Mouse (Mus musculus): ENCODE measurements around the gene Armh3. TPM values are rescaled to one million over a fixed set of nuclear protein-coding genes. Genes with fewer than 3 reads are reported as not detected.

Gene Armh3
- polyA plus RNA-seq, 1 experiment from 2014 or later, result 17.0 TPM

- Histone ChIP-seq H3K4me1 (ENCODE audit: control insufficient read depth, insufficient read depth, low read length) (peaks cover 39% of the 10 kb centered on the region), H3K27ac (ENCODE audit: low read depth, low read length) (no peak overlapping the region), H3K36me3 (ENCODE audit: control insufficient read depth, insufficient read depth, low read length) (peaks cover 49% of the 10 kb centered on the region), H3K27me3 (ENCODE audit: control insufficient read depth, insufficient read depth, low read length) (no peaks in the 10 kb centered on the region), H3K4me3 (ENCODE audit: low read length) (peak overlapping the region; percentile 83), H3K4me2 (replicated peaks; ENCODE audit: low read depth, low read length) (peak overlapping the region; percentile 97), H3K9ac (ENCODE audit: low read depth, low read length) (peak overlapping the region; percentile 88), H3K9me3 (ENCODE audit: control insufficient read depth, low read length) (no peaks in the 10 kb centered on the region)
- no peak for ATAC-seq (ENCODE audit: low FRiP score, low TSS enrichment)
- WGBS, result 86% methylated on average over 13 of the region's 13 CpGs
Measured at GRCm38 (mm10) chr19:46036477-46037242, 38.4 kb upstream of the Armh3 start.

DNA sequence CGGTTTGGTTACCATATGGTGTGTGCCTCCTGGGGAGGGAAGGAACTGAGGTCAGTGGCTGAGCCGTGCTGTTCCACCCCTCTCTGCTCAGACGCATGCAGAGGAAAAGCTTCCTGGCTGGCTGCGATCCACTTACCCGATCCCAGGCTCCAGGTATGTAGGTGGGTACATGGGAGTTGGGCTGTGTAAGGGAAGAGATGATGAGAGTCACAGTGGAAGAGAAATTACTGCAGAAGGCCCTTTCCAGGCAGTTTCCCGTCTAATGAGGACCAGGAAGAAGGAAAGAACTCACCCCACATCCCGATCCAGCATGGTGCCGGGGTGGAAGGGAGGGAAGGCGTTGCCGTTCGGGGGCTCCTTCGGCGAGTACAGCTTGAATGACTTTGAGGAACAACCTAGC is 37.7 kb upstream of the Armh3 start:
- Histone ChIP-seq H3K4me2 (replicated peaks; ENCODE audit: low read depth, low read length) (no peak overlapping the region; the same call in 1 of the 2 replicates), H3K36me3 (ENCODE audit: control insufficient read depth, insufficient read depth, low read length) (peaks cover 54% of the 10 kb centered on the region), H3K27ac (ENCODE audit: low read depth, low read length) (no peak overlapping the region), H3K9me3 (ENCODE audit: control insufficient read depth, low read length) (no peaks in the 10 kb centered on the region), H3K9ac (ENCODE audit: low read depth, low read length) (peak overlapping the region; percentile 28; the same call in 1 of the 2 replicates), H3K4me3 (ENCODE audit: low read length) (no peak overlapping the region), H3K27me3 (ENCODE audit: control insufficient read depth, insufficient read depth, low read length) (no peaks in the 10 kb centered on the region), H3K4me1 (ENCODE audit: control insufficient read depth, insufficient read depth, low read length) (peaks cover 32% of the 10 kb centered on the region)
- WGBS, result 94% methylated on average over 13 of the region's 13 CpGs
- ATAC-seq (ENCODE audit: low FRiP score, low TSS enrichment), result no peak

DNA sequence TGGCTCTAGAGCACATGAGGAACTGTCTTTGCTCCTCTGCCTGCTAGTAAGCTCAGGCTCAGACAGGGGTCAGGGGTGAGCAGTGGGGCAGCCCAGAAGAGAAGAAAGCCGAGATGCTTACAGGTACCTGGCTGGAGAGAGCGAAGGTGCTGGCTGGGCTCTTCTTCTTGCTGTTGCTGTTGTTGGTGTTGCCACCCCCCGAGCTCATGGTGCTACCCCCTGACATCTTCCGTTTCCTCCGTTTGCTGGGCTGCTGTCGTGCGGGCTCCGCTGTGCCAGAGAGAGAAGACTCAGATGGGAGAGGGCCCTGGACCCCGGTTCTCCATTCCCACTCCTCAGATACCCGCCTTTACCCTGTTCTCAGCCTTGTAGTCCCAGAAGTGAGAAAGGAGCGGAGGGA is 35.6 kb upstream of the Armh3 start:
- Histone ChIP-seq H3K9ac (ENCODE audit: low read depth, low read length) (no peak overlapping the region), H3K4me3 (ENCODE audit: low read length) (no peak overlapping the region), H3K36me3 (ENCODE audit: control insufficient read depth, insufficient read depth, low read length) (peaks cover 63% of the 10 kb centered on the region), H3K4me1 (ENCODE audit: control insufficient read depth, insufficient read depth, low read length) (peaks cover 20% of the 10 kb centered on the region), H3K27ac (ENCODE audit: low read depth, low read length) (no peak overlapping the region), H3K27me3 (ENCODE audit: control insufficient read depth, insufficient read depth, low read length) (no peaks in the 10 kb centered on the region), H3K4me2 (replicated peaks; ENCODE audit: low read depth, low read length) (no peak overlapping the region), H3K9me3 (ENCODE audit: control insufficient read depth, low read length) (peaks cover 5% of the 10 kb centered on the region; the same call in 1 of the 2 replicates)
- WGBS, result 98% methylated on average over 11 of the region's 11 CpGs
- no peak for ATAC-seq (ENCODE audit: low FRiP score, low TSS enrichment)

GRCm38 (mm10) chr19:46032731-46033510 is 34.6 kb upstream of the Armh3 start:
- H3K27me3 ChIP-seq (ENCODE audit: control insufficient read depth, insufficient read depth, low read length), result no peaks in the 10 kb centered on the region
- peaks cover 63% of the 10 kb centered on the region for H3K36me3 ChIP-seq (ENCODE audit: control insufficient read depth, insufficient read depth, low read length)
- WGBS, result 73% methylated on average over 26 of the region's 26 CpGs
- no peak overlapping the region for H3K4me3 ChIP-seq (ENCODE audit: low read length)
- no peak overlapping the region for H3K9ac ChIP-seq (ENCODE audit: low read depth, low read length)
- no peak overlapping the region for H3K27ac ChIP-seq (ENCODE audit: low read depth, low read length)
- peaks cover 5% of the 10 kb centered on the region; the same call in 1 of the 2 replicates for H3K9me3 ChIP-seq (ENCODE audit: control insufficient read depth, low read length)
- no peak overlapping the region for H3K4me2 ChIP-seq (replicated peaks; ENCODE audit: low read depth, low read length)
- ATAC-seq (ENCODE audit: low FRiP score, low TSS enrichment), result no peak
- H3K4me1 ChIP-seq (ENCODE audit: control insufficient read depth, insufficient read depth, low read length), result peaks cover 13% of the 10 kb centered on the region

DNA sequence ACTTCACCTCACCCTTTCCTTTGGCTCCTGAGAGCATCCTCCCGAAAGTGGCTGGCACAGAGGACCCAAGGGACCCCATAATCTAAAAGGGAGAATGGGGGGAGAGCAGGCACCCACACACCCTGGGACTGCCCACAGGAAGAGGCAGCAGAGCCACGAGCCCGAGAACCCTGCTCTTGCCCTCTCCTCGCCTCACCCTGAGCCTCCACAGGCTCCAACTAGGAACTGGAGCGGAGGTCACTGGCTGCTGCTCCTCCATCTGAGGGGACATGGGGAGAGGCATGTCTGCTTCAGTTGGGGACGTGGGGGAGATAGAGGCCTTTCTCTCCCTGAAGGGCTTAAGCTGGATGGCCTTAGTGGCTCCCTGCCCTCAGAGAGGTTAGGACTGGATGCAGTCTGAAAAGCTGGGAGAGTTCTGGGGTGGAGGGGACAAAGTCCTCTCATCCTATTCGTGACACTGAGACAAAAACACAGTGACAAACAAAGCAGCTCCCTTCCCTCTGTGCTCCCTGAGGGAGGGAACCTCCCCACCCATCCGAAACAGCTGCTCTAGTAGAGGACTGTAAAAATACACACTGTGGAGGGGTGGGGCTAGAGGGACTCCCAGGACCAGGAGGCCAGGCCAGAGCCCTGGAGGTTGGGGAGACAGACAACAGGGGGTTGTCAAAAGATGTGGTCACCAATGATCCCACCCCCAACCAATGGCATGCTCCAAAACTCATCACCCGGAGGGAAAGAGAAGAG is 33.6 kb upstream of the Armh3 start:
- H3K4me2 ChIP-seq (replicated peaks; ENCODE audit: low read depth, low read length), result no peak overlapping the region
- H3K27ac ChIP-seq (ENCODE audit: low read depth, low read length), result no peak overlapping the region
- ATAC-seq (ENCODE audit: low FRiP score, low TSS enrichment), result no peak
- H3K36me3 ChIP-seq (ENCODE audit: control insufficient read depth, insufficient read depth, low read length), result peaks cover 63% of the 10 kb centered on the region
- H3K27me3 ChIP-seq (ENCODE audit: control insufficient read depth, insufficient read depth, low read length), result no peaks in the 10 kb centered on the region
- H3K4me1 ChIP-seq (ENCODE audit: control insufficient read depth, insufficient read depth, low read length), result peaks cover 2% of the 10 kb centered on the region; the same call in 1 of the 2 replicates
- no peak overlapping the region for H3K4me3 ChIP-seq (ENCODE audit: low read length)
- H3K9ac ChIP-seq (ENCODE audit: low read depth, low read length), result no peak overlapping the region
- H3K9me3 ChIP-seq (ENCODE audit: control insufficient read depth, low read length), result peaks cover 5% of the 10 kb centered on the region; the same call in 1 of the 2 replicates
- 83% methylated on average over 9 of the region's 9 CpGs for WGBS

- Histone ChIP-seq H3K27ac (ENCODE audit: low read depth, low read length) (no peak overlapping the region), H3K9ac (ENCODE audit: low read depth, low read length) (no peak overlapping the region), H3K27me3 (ENCODE audit: control insufficient read depth, insufficient read depth, low read length) (no peaks in the 10 kb centered on the region), H3K4me2 (replicated peaks; ENCODE audit: low read depth, low read length) (no peak overlapping the region), H3K4me3 (ENCODE audit: low read length) (no peak overlapping the region), H3K9me3 (ENCODE audit: control insufficient read depth, low read length) (peaks cover 5% of the 10 kb centered on the region; the same call in 1 of the 2 replicates), H3K36me3 (ENCODE audit: control insufficient read depth, insufficient read depth, low read length) (peaks cover 51% of the 10 kb centered on the region), H3K4me1 (ENCODE audit: control insufficient read depth, insufficient read depth, low read length) (no peaks in the 10 kb centered on the region)
- 92% methylated on average over 10 of the region's 10 CpGs for WGBS
- no peak for ATAC-seq (ENCODE audit: low FRiP score, low TSS enrichment)
Measured at GRCm38 (mm10) chr19:46030196-46030983, 32.1 kb upstream of the Armh3 start.

DNA sequence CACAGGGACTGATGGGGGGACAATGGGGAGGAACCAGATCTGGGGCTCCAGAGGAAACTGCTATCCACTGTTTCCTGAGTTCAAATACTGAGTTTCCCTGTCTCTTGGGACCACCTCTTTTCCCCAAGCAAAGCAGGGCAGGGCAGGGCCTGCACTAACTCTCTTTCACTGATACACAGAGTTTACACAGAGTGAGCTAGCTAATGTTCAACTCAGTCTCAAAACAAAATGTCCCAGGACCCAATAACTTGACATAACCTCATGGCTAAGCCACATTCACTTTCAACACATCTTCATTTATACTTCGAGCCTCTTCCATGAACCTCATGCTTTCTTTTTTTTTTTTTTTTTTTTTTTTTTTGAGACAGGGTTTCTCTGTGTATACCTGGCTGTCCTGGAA is 31.4 kb upstream of the Armh3 start:
- Histone ChIP-seq H3K9ac (ENCODE audit: low read depth, low read length) (no peak overlapping the region), H3K4me2 (replicated peaks; ENCODE audit: low read depth, low read length) (no peak overlapping the region), H3K36me3 (ENCODE audit: control insufficient read depth, insufficient read depth, low read length) (peaks cover 44% of the 10 kb centered on the region), H3K27ac (ENCODE audit: low read depth, low read length) (no peak overlapping the region), H3K4me3 (ENCODE audit: low read length) (no peak overlapping the region), H3K27me3 (ENCODE audit: control insufficient read depth, insufficient read depth, low read length) (no peaks in the 10 kb centered on the region), H3K4me1 (ENCODE audit: control insufficient read depth, insufficient read depth, low read length) (no peaks in the 10 kb centered on the region), H3K9me3 (ENCODE audit: control insufficient read depth, low read length) (peaks cover 5% of the 10 kb centered on the region; the same call in 1 of the 2 replicates)
- ATAC-seq (ENCODE audit: low FRiP score, low TSS enrichment), result no peak
- WGBS, result 100% methylated on average over 1 of the region's 1 CpGs

GRCm38 (mm10) chr19:46028747-46029320 is 30.5 kb upstream of the Armh3 start:
- no peak for ATAC-seq (ENCODE audit: low FRiP score, low TSS enrichment)
- peaks cover 5% of the 10 kb centered on the region; the same call in 1 of the 2 replicates for H3K9me3 ChIP-seq (ENCODE audit: control insufficient read depth, low read length)
- no peaks in the 10 kb centered on the region for H3K4me1 ChIP-seq (ENCODE audit: control insufficient read depth, insufficient read depth, low read length)
- no peak overlapping the region for H3K4me3 ChIP-seq (ENCODE audit: low read length)
- H3K9ac ChIP-seq (ENCODE audit: low read depth, low read length), result no peak overlapping the region
- H3K4me2 ChIP-seq (replicated peaks; ENCODE audit: low read depth, low read length), result no peak overlapping the region
- no peaks in the 10 kb centered on the region for H3K27me3 ChIP-seq (ENCODE audit: control insufficient read depth, insufficient read depth, low read length)
- peaks cover 36% of the 10 kb centered on the region for H3K36me3 ChIP-seq (ENCODE audit: control insufficient read depth, insufficient read depth, low read length)
- WGBS, result 77% methylated on average over 11 of the region's 11 CpGs
- H3K27ac ChIP-seq (ENCODE audit: low read depth, low read length), result no peak overlapping the region
